Mouse (Mus musculus) midbrain, postnatal 0 days (tissue): ENCODE data around the gene Tspan33. TPM values are rescaled to one million over a fixed set of nuclear protein-coding genes. Genes with fewer than 3 reads are reported as not detected.
"Not testable (repeated sequence)": the region's sequence is repeated elsewhere in the genome, so short reads cannot be mapped to it uniquely, and the experiment has no call there.

ENCODE experiments used
- ATAC-seq: fragments of 200-750 bp; cut with Nextera tagmentation; 2 replicates; pipeline ENCODE4 v1.8.0; 2017; ENCODE audit warnings: moderate number of reproducible peaks, mild to moderate bottlenecking, moderate TSS enrichment, moderate library complexity; ENCODE audit not compliant: low FRiP score
- DNase-seq: peaks from one replicate; pipeline ENCODE4 v3.0.0-alpha.2; 2015; ENCODE audit warnings: low spot score
- H3K27ac ChIP-seq: fragments of 300-500 bp; sonication (generic); 2 replicates; pipeline ENCODE4 v1.5.1; 2014; ENCODE audit warnings: low read depth, mild to moderate bottlenecking, low read length, mixed read lengths
- H3K27me3 ChIP-seq: fragments of 300-500 bp; sonication (generic); 2 replicates; pipeline ENCODE4 v1.6.1; 2014; ENCODE audit warnings: low read length, control low read depth, mixed read lengths; ENCODE audit not compliant: insufficient read depth
- H3K36me3 ChIP-seq: fragments of 300-500 bp; sonication (generic); 2 replicates; pipeline ENCODE4 v1.6.1; 2014; ENCODE audit warnings: low read length, control low read depth, mixed read lengths; ENCODE audit not compliant: insufficient read depth
- H3K4me1 ChIP-seq: fragments of 300-500 bp; sonication (generic); 2 replicates; pipeline ENCODE4 v1.6.1; 2014; ENCODE audit warnings: mild to moderate bottlenecking, control low read depth, antibody characterized with exemption, low read length, mixed read lengths; ENCODE audit not compliant: insufficient read depth
- H3K4me2 ChIP-seq: fragments of 300-500 bp; sonication (generic); 2 replicates; pipeline ENCODE4 v1.6.1; 2014; ENCODE audit warnings: low read depth, mild to moderate bottlenecking, low read length, mixed read lengths; ENCODE audit not compliant: poor library complexity, severe bottlenecking
- H3K4me3 ChIP-seq: fragments of 300-500 bp; sonication (generic); 2 replicates; pipeline ENCODE4 v1.5.1; 2014; ENCODE audit warnings: low read depth, mild to moderate bottlenecking, low read length, moderate library complexity
- H3K9ac ChIP-seq: fragments of 300-500 bp; sonication (generic); replicated peaks from 2 replicates; pipeline ENCODE4 v1.6.1; 2014; ENCODE audit warnings: mild to moderate bottlenecking, low read length, moderate library complexity, mixed read lengths; ENCODE audit not compliant: poor library complexity, severe bottlenecking
- H3K9me3 ChIP-seq: fragments of 300-500 bp; sonication (generic); 2 replicates; pipeline ENCODE4 v1.6.1; 2016; ENCODE audit warnings: low read length, control low read depth
- CTCF ChIP-seq: IDR thresholded peaks from 2 replicates; pipeline ENCODE4 v1.5.1; 2016; ENCODE audit warnings: antibody characterized with exemption, mild to moderate bottlenecking
- WGBS: fragments of 180-500 bp; shearing (Covaris S2); extraction: QIAGEN DNeasy Blood & Tissue Kit; methylation state at CpG from one replicate; pipeline ENCODE4 v1.1.7; 2014; 5-methylcytosine and 5-hydroxymethylcytosine counted together
- polyA plus RNA-seq: library from polyadenylated mRNA; unstranded; fragments of >200 nt; fragmentation: Nextera tagmentation; extraction: Ambion mirVana; gene quantifications from 2 replicates; pipeline ENCODE4 v1.2.1, GENCODE M21; 2015
- total RNA-seq: library from RNA; depleted of rRNA; stranded (reverse); fragments of >200 nt; gene quantifications from 2 replicates; pipeline ENCODE4 v1.2.3, GENCODE M21; 2014

The Tspan33 gene
- total and polyA plus RNA-seq, 2 experiments from 2014 or later: 12.4 to 18.5 TPM

DNA sequence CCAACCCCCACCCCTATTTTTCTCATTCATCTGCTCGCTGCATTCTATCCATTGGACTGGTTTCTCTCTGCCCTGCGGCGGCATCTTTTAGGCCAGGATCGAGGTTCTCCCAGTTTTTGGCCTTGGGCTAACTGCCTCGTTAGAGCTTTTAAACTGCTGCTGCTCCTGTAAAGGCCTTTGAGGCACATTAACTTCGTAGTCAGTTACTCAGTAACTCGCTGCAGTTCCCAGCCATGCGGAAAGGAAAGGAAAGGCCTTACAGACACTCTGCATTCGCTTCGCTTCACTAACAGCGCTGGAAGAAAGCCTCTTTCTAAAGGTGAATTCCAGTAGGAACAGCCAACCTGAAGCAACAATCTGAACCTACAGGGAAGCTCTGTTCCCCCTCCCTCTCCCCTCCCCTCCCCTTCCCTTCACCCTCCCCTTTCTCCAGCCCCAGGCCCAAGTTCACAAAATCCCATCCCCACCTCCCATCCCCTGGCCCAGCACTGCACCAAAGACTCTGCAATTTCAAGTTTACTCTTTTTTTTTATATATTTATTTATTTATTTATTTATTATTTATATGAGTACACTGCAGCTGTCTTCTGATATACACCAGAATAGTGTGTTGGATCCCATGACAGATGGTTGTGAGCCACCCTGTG is 33.2 kb upstream of the Tspan33 start:
- Histone ChIP-seq H3K9me3 (no peaks in the 10 kb centered on the region), H3K4me1 (no peaks in the 10 kb centered on the region), H3K4me3 (no peak overlapping the region), H3K9ac (no peak overlapping the region), H3K27ac (no peak overlapping the region), H3K36me3 (no peaks in the 10 kb centered on the region), H3K4me2 (no peak overlapping the region), H3K27me3 (no peaks in the 10 kb centered on the region)
- TF ChIP-seq CTCF: no peak
- no peak for ATAC-seq
- DNase-seq: peak; percentile 13
- 53% methylated on average over 11 of the region's 11 CpGs for WGBS

DNA sequence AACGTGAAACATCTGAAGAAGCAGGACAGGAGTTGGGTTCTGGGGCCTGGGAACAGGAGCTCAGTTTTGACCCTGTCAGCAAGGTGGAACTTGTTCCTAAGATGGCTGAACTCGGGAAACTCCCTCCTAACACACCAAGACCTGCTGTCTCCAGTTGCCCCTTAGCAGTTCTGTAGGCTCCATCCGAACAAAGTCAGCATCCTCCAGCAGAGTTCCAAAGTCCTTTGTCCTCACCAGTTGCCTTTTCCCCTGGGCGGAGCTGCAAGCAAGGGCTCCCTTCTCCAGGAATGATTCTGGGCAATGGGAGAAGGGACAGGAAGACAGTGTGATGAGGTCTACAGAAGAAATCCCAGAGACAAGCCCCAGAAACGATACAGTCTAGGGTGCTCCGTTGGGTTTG is 26.8 kb upstream of the Tspan33 start:
- H3K4me1 ChIP-seq: 0 out of 2 replicates have a peak, but pooled peaks cover 2% of the 10 kb centered on the region
- no peaks in the 10 kb centered on the region for H3K36me3 ChIP-seq
- H3K27ac ChIP-seq: no peak overlapping the region
- no peaks in the 10 kb centered on the region for H3K27me3 ChIP-seq
- H3K9ac ChIP-seq: no peak overlapping the region
- DNase-seq (no peak), ATAC-seq (no peak)
- 83% methylated on average over 6 of the region's 6 CpGs for WGBS
- no peak for TF ChIP-seq CTCF
- no peaks in the 10 kb centered on the region for H3K9me3 ChIP-seq
- H3K4me3 ChIP-seq: no peak overlapping the region
- no peak overlapping the region for H3K4me2 ChIP-seq

GRCm38 (mm10) chr6:29671741-29672140 is 22.3 kb upstream of the Tspan33 start:
- Histone ChIP-seq H3K27me3 (no peaks in the 10 kb centered on the region), H3K9ac (no peak overlapping the region), H3K9me3 (no peaks in the 10 kb centered on the region), H3K4me1 (0 out of 2 replicates have a peak, but pooled peaks cover 2% of the 10 kb centered on the region), H3K4me2 (no peak overlapping the region), H3K4me3 (no peak overlapping the region), H3K36me3 (no peaks in the 10 kb centered on the region), H3K27ac (no peak overlapping the region)
- no peak for DNase-seq
- 17% methylated on average over 3 of the region's 3 CpGs for WGBS
- no peak for ATAC-seq
- no peak for TF ChIP-seq CTCF

DNA sequence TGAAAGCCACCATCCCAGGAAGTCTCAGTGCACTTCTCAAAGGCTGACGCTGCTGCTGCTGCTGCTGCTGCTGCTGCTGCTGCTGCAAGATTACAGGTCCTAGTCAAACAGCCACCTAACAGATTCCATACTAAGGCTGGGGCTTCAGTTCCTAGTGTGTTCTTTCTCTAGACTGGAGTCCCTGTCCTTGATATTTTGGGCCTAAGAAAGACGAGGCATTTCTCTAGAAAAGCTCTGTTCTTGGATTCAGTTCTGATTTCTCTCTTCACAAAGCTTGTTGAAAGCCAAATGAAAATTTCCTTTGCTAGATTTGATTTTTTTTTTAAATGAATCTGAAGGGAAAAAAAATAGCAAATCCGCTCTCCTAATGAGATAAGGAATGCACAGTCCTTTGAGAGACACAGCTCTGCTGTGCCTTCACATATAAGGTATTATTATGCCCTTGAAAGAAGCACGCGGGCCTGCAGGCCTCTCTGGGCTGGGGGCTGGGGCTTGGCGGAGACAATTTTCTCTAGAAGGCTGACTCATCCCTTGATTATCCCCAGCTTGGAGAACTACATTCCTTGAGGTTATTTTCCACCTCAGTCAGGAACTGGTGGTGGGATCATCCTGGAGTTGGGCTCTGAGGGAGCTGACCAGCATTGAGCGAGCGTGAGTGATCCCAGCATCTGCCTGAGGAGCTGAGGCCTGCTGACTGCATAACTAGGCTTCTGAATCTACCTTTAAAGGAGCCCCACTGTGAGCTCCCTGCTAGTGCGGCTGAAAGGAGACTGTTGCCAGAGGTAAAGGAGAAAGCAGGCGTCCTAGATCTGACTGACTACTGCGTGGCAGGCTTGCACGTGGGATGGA is 21.2 kb upstream of the Tspan33 start:
- Histone ChIP-seq H3K4me3 (no peak overlapping the region), H3K4me1 (0 out of 2 replicates have a peak, but pooled peaks cover 2% of the 10 kb centered on the region), H3K9me3 (no peaks in the 10 kb centered on the region), H3K27ac (peak overlapping the region; percentile 48; the same call in 1 of the 2 replicates), H3K9ac (no peak overlapping the region), H3K27me3 (no peaks in the 10 kb centered on the region), H3K36me3 (no peaks in the 10 kb centered on the region), H3K4me2 (no peak overlapping the region)
- WGBS: 25% methylated on average over 12 of the region's 12 CpGs
- DNase-seq (no peak), ATAC-seq (no peak)
- no peak for TF ChIP-seq CTCF

- Histone ChIP-seq H3K4me1 (0 out of 2 replicates have a peak, but pooled peaks cover 2% of the 10 kb centered on the region), H3K4me2 (no peak overlapping the region), H3K4me3 (no peak overlapping the region), H3K9me3 (no peaks in the 10 kb centered on the region), H3K36me3 (no peaks in the 10 kb centered on the region), H3K27ac (no peak overlapping the region), H3K27me3 (no peaks in the 10 kb centered on the region), H3K9ac (no peak overlapping the region)
- TF ChIP-seq CTCF: no peak
- 29% methylated on average over 2 of the region's 2 CpGs for WGBS
- DNase-seq (no peak), ATAC-seq (no peak)
Observed at GRCm38 (mm10) chr6:29673739-29674138, 20.3 kb upstream of the Tspan33 start.

DNA sequence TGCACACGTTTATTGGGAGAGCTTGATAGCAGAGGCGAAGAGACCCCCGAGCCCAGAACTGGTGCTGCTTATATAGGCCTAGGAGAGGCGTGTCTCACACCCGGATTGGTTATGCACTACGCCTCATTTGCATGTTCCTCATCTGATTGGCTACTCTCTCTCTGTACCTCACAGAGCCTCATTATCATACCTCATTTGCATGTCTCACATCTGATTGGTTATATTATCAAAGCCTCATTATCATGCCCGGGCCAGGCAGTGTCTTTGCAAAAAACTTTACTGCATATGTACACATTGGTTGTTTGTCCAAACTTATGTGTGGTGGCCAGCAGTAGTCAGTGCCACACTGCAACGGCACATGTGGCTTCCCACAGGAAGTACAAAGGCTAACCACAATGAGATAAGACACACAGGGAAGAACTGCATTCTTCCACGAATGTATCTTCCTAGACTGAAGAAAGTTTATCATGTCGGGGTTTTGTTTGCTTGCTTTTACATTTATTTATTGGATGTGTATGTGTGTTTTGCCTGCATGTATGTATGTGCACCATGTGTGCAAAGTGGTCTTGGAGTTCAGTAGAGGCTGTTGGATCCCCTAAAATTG is 14.0 kb upstream of the Tspan33 start:
- H3K9me3 ChIP-seq, ATAC-seq, H3K27ac ChIP-seq, DNase-seq, H3K4me1 ChIP-seq, H3K4me2 ChIP-seq, H3K4me3 ChIP-seq, H3K27me3 ChIP-seq, H3K36me3 ChIP-seq, H3K9ac ChIP-seq: not testable (repeated sequence)
- 90% methylated on average over 8 of the region's 10 CpGs for WGBS
